Mouse (Mus musculus) G1E (cell line): Measurements from ENCODE around the gene Filip1l.

Experiments used
- CTCF ChIP-seq: IDR thresholded peaks from 2 replicates; pipeline ENCODE4 v1.5.1; 2012; ENCODE audit warnings: low read depth, low read length, inconsistent platforms, mixed read lengths
- GATA1 ChIP-seq: IDR thresholded peaks from 2 replicates; pipeline ENCODE4 v1.6.1; 2012; ENCODE audit warnings: borderline replicate concordance, low read length, inconsistent platforms, mixed read lengths
- GATA2 ChIP-seq: IDR thresholded peaks from 2 replicates; pipeline ENCODE4 v1.6.1; 2012; ENCODE audit warnings: low read depth, low read length, inconsistent platforms, borderline replicate concordance
- POLR2AphosphoS5 ChIP-seq: IDR thresholded peaks from 2 replicates; pipeline ENCODE4 v1.6.1; 2012; ENCODE audit warnings: low read depth, low read length, inconsistent platforms; ENCODE audit not compliant: insufficient replicate concordance
- TAL1 ChIP-seq: conservative IDR thresholded peaks from 2 replicates; pipeline ENCODE4 v1.6.1; 2012; ENCODE audit warnings: low read depth, low read length, inconsistent platforms, mixed read lengths

- TF ChIP-seq CTCF (no peak), POLR2AphosphoS5 (no peak), GATA1 (no peak), TAL1 (no peak), GATA2 (no peak)
Measured at GRCm38 (mm10) chr16:57315026-57315425, 37.9 kb upstream of the Filip1l start.
